Mouse (Mus musculus) skeletal muscle tissue, postnatal 0 days (tissue): ENCODE results near the gene Zc3h12c. TPM values are rescaled to one million over a fixed set of nuclear protein-coding genes. Genes with fewer than 3 reads are reported as not detected.

Experiments
- microRNA-seq, 2 experiments: library from miRNA; unstranded; fragments of <30 nt; microRNA quantifications; one replicate each; pipeline ENCODE4; 2016
- polyA plus RNA-seq: library from polyadenylated mRNA; unstranded; fragments of >200 nt; fragmentation: Nextera tagmentation; extraction: Ambion mirVana; gene quantifications from 2 replicates; pipeline ENCODE4 v1.2.1, GENCODE M21; 2015

Gene Zc3h12c
- 1.5 and 1.8 TPM in 2 replicates for polyA plus RNA-seq

DNA sequence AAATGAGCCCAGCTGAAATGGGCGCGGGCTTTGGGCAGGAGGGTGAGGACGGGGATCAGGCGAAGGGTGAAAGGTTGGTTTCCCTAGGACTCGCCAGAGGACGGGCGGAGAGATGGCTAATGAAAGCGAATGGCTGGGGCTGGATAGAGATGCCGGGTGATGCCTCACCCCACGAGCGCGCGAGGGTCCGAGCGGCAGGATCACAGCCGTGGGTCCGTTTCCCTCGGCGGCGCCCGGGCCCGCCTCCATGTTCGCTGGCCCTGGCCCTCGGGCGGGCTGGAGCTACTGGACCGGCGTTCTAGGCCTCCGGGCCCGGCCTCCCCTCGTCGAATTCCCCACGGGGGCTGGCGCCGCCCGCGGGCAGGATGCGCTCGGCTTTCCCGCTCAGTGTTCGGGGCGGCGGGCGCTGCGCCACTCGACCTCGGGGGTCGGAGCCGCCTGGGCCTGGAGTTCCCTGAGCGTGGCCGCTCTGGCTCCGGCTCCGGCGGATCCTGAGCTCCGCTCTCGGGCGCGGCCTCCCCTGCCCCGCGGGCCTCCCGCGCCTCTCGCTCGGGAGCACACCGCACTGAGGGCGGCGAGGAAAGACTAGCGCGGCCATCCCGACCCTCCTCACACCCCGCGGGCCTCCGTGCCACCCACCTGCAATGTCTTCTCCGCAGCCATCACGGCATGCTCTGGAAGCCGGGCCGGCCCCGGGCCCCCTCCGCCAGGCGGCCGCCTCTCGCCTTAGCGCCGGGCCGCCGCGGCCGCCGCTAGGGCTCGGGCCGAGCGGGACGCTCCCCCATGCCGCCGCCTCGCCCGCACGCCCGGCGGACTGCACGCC lies at the start of gene Zc3h12c:
TSS of gene Zc3h12c (minus strand) at position 710 of the 823 bp plus-strand sequence.

Small RNA genes lying within 50 kb of the gene (microRNA-seq; reads per million reads assigned to microRNA genes)
- 0 reads per million in 2 experiments for gene Gm27686
- gene Mir6244: 0 reads per million in 2 experiments

Other genes starting within 250 kb of the Zc3h12c start
- 102 and 112 TPM in 2 replicates for gene Fdx1, start 205.0 kb downstream of the Zc3h12c start, polyA plus RNA-seq
- gene Rdx, start 121.4 kb downstream of the Zc3h12c start, polyA plus RNA-seq: 79.6 and 83.3 TPM in 2 replicates